In the genomic region with DNA sequence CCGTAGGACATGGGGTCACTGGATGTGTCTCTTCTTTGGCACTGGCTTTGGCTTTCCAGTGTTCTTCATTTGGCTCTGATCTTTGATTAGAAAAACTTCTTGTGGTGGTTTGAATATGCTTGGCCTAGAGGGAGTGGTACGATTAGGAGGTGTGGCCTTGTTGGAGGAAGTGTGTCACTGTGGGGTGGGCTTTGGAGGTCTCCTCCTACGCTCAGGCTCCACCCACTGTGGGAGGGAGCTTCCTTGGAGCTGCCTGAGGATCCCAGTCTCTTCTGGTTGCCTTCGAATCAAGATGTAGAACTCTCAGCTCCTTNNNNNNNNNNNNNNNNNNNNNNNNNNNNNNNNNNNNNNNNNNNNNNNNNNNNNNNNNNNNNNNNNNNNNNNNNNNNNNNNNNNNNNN, we compare ENCODE assay signal across 18 mouse cellular contexts. TPM values are rescaled to one million over a fixed set of nuclear protein-coding genes. Genes with fewer than 3 reads are reported as not detected.
"Had no signal": no experiment of that assay in that cellular context is flagged by ENCODE, and none has a peak within 500 bp of the region (broad histone marks: within the 10 kb centered on the region; RNA-seq: fewer than 3 reads in every experiment).

No protein-coding gene starts in this region.

- DNase-seq: kidney, postnatal 14 days; liver; liver, embryonic 13.5 days; lung, adult 18-20 months; lung, postnatal 36 days; midbrain, embryonic 14.5 days; right cerebral cortex, postnatal 14 days; thymus, postnatal 4 days had no signal

- H3K9me3 ChIP-seq: limb, embryonic 12.5 days; liver, embryonic 13.5 days; neural tube, embryonic 12.5 days; stomach, embryonic 15.5 days had no signal

- H3K9ac ChIP-seq: limb, embryonic 12.5 days; liver, embryonic 13.5 days; neural tube, embryonic 12.5 days; stomach, embryonic 15.5 days had no signal

- H3K4me1 ChIP-seq: limb, embryonic 12.5 days; liver, embryonic 13.5 days; neural tube, embryonic 12.5 days; stomach, embryonic 15.5 days had no signal

- H3K27me3 ChIP-seq: limb, embryonic 12.5 days; liver, embryonic 13.5 days; neural tube, embryonic 12.5 days; stomach, embryonic 15.5 days had no signal

- H3K27ac ChIP-seq: left cerebral cortex, adult 2 months; limb, embryonic 12.5 days; liver, embryonic 13.5 days; neural tube, embryonic 12.5 days; stomach, embryonic 15.5 days had no signal

- H3K4me2 ChIP-seq: limb, embryonic 12.5 days; liver, embryonic 13.5 days; neural tube, embryonic 12.5 days; stomach, embryonic 15.5 days had no signal

- H3K36me3 ChIP-seq: limb, embryonic 12.5 days; liver, embryonic 13.5 days; neural tube, embryonic 12.5 days; stomach, embryonic 15.5 days had no signal

- H3K4me3 ChIP-seq: left cerebral cortex, adult 2 months; limb, embryonic 12.5 days; liver, embryonic 13.5 days; neural tube, embryonic 12.5 days; stomach, embryonic 15.5 days had no signal

RNA-seq across cellular contexts. Expression of a gene that starts 13.8 kb away (rescaled TPM):
- total RNA-seq: left cerebral cortex, adult 2 months; left cerebral cortex, postnatal 25 days; megakaryocyte progenitor cell, adult 5-6 weeks; monocyte, adult 5-6 weeks; neutrophil, adult 5-6 weeks had no signal
- polyA plus RNA-seq: kidney, embryonic 14.5 days; limb, embryonic 12.5 days; liver, embryonic 13.5 days; lung, embryonic 16.5 days; midbrain, embryonic 14.5 days; neural tube, embryonic 12.5 days had no signal
